Mouse (Mus musculus) testis, adult 2 months (tissue): ENCODE results near the gene Fam102b. TPM values are rescaled to one million over a fixed set of nuclear protein-coding genes. Genes with fewer than 3 reads are reported as not detected.

Experiments
- H3K27ac ChIP-seq: fragments of 200-500 bp; 2 replicates; pipeline ENCODE4 v1.5.1; 2012; ENCODE audit warnings: low read depth, low read length; ENCODE audit not compliant: control insufficient read depth, insufficient read depth
- H3K27me3 ChIP-seq: fragments of 200-500 bp; 2 replicates; pipeline ENCODE4 v1.6.1; 2012; ENCODE audit warnings: mild to moderate bottlenecking, low read length, moderate library complexity; ENCODE audit not compliant: control insufficient read depth, insufficient read depth
- H3K36me3 ChIP-seq: fragments of 200-500 bp; 2 replicates; pipeline ENCODE4 v1.6.1; 2012; ENCODE audit warnings: mild to moderate bottlenecking, low read length; ENCODE audit not compliant: control insufficient read depth, insufficient read depth
- H3K4me1 ChIP-seq: fragments of 200-500 bp; 2 replicates; pipeline ENCODE4 v1.6.1; 2012; ENCODE audit warnings: low read length; ENCODE audit not compliant: control insufficient read depth, insufficient read depth
- H3K4me3 ChIP-seq: fragments of 200-500 bp; 2 replicates; pipeline ENCODE4 v1.5.1; 2012; ENCODE audit warnings: low read depth, mild to moderate bottlenecking, low read length, moderate library complexity, mixed read lengths; ENCODE audit not compliant: control insufficient read depth
- CTCF ChIP-seq: fragments of 200-500 bp; IDR thresholded peaks from 2 replicates; pipeline ENCODE4 v1.5.1; 2012; ENCODE audit warnings: low read depth, mild to moderate bottlenecking, inconsistent platforms, low read length, moderate library complexity; ENCODE audit not compliant: control insufficient read depth, insufficient read depth, insufficient replicate concordance
- POLR2A ChIP-seq: fragments of 200-500 bp; IDR thresholded peaks from 2 replicates; pipeline ENCODE4 v1.6.1; 2012; ENCODE audit warnings: low read depth, mild to moderate bottlenecking, inconsistent platforms, low read length, moderate library complexity; ENCODE audit not compliant: control insufficient read depth
- polyA plus RNA-seq: library from polyadenylated mRNA; depleted of rRNA; stranded (reverse); fragments of >200 nt; gene quantifications from 2 replicates; pipeline ENCODE4 v1.2.3, GENCODE M21; 2012

Gene Fam102b
- polyA plus RNA-seq, 1 experiment, result 0.89 TPM

GRCm38 (mm10) chr3:109008180-109008579 is 19.2 kb downstream of the Fam102b start:
- H3K27ac ChIP-seq, result no peak overlapping the region
- no peak overlapping the region for H3K4me3 ChIP-seq
- peaks cover 3% of the 10 kb centered on the region for H3K4me1 ChIP-seq
- H3K36me3 ChIP-seq, result no peaks in the 10 kb centered on the region
- TF ChIP-seq POLR2A, result no peak
- H3K27me3 ChIP-seq, result no peaks in the 10 kb centered on the region

GRCm38 (mm10) chr3:109005777-109006176 is 21.6 kb downstream of the Fam102b start:
- no peak overlapping the region for H3K27ac ChIP-seq
- H3K27me3 ChIP-seq, result no peaks in the 10 kb centered on the region
- H3K36me3 ChIP-seq, result no peaks in the 10 kb centered on the region
- no peak overlapping the region for H3K4me3 ChIP-seq
- no peak for TF ChIP-seq POLR2A
- TF ChIP-seq CTCF, result no peak
- H3K4me1 ChIP-seq, result peaks cover 3% of the 10 kb centered on the region

GRCm38 (mm10) chr3:108999173-108999572 is 28.2 kb downstream of the Fam102b start:
- no peak overlapping the region for H3K27ac ChIP-seq
- TF ChIP-seq CTCF (no peak), POLR2A (no peak)
- H3K4me3 ChIP-seq, result no peak overlapping the region
- H3K36me3 ChIP-seq, result no peaks in the 10 kb centered on the region
- peaks cover 5% of the 10 kb centered on the region for H3K4me1 ChIP-seq
- H3K27me3 ChIP-seq, result no peaks in the 10 kb centered on the region

DNA sequence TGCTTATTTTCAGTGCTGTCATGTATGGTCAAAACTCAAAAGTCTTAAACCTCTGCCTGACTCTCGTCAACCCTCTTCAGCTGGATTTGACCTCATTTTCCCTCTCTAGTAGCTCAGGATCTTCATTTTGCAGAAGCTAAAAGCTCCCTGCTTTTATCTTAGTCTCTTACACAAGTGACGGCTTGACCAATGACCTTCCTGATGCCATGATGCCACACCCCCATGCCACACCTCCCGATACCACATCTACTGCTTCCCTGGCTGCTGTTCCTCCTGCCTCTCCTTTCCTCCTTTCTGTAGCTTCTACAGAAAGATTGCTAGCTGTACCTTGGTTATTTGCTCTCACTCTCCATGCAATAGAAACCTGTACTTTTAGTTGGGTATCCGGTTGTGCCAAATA is 29.6 kb downstream of the Fam102b start:
- TF ChIP-seq CTCF (no peak), POLR2A (no peak)
- Histone ChIP-seq H3K27ac (no peak overlapping the region), H3K27me3 (no peaks in the 10 kb centered on the region), H3K4me3 (no peak overlapping the region), H3K4me1 (peaks cover 5% of the 10 kb centered on the region), H3K36me3 (no peaks in the 10 kb centered on the region)

DNA sequence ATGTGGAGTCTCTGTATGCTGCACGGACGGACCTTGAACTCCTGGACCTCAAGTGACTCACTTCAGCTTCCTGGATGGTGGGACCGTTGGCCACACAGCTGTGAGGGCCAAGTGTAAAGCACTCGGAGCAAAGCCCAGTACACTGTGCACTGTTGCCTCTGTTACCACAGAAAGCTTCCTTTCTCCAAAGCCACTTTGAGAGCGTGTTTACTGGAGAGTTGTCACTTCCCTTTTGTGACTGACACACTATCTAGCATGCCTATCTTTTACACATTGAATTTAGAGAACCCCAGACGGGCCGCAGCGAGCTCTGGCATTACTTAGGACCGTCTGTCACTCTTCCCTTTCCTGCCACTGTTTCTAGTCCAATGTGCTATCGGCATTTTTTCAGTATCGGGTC is 30.1 kb downstream of the Fam102b start:
- TF ChIP-seq CTCF (no peak), POLR2A (no peak)
- Histone ChIP-seq H3K27ac (no peak overlapping the region), H3K36me3 (no peaks in the 10 kb centered on the region), H3K4me1 (peaks cover 5% of the 10 kb centered on the region), H3K27me3 (no peaks in the 10 kb centered on the region), H3K4me3 (no peak overlapping the region)

DNA sequence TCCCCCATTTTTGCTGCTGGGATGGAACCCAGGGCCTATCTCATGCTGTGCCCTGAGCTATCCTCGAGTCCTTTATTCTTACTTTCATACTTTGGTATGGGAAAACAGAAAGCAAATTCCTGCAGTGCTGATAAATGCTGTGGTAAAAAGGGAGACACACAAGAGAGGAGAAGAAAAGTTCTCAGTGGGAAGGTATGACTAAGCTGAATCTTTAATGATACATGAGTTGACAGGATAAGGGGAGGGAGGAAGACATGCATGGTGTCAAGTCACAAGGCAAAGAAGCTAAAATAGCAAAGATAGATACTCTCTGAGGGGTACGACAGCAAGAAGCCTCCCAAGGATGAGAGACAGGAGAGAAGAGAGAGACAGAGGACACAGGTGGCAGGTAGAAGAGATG is 32.0 kb downstream of the Fam102b start:
- Histone ChIP-seq H3K36me3 (no peaks in the 10 kb centered on the region), H3K4me1 (peaks cover 2% of the 10 kb centered on the region; the same call in 1 of the 2 replicates), H3K27me3 (no peaks in the 10 kb centered on the region), H3K4me3 (no peak overlapping the region), H3K27ac (no peak overlapping the region)
- no peak for TF ChIP-seq POLR2A
- TF ChIP-seq CTCF, result no peak

- Histone ChIP-seq H3K4me1 (no peaks in the 10 kb centered on the region), H3K27me3 (no peaks in the 10 kb centered on the region), H3K36me3 (no peaks in the 10 kb centered on the region), H3K27ac (no peak overlapping the region), H3K4me3 (no peak overlapping the region)
- no peak for TF ChIP-seq CTCF
- no peak for TF ChIP-seq POLR2A
These were observed 32.9 kb downstream of the Fam102b start for GRCm38 (mm10) chr3:108994477-108994876.

- Histone ChIP-seq H3K4me3 (no peak overlapping the region), H3K27ac (no peak overlapping the region), H3K36me3 (no peaks in the 10 kb centered on the region), H3K27me3 (no peaks in the 10 kb centered on the region), H3K4me1 (no peaks in the 10 kb centered on the region)
- TF ChIP-seq POLR2A (no peak), CTCF (no peak)
These were observed 37.3 kb downstream of the Fam102b start for GRCm38 (mm10) chr3:108989971-108990548.
